Comparison of ENCODE assay signal across 29 mouse cellular contexts in genomic region chr19:10738038-10738437, GRCm38 (mm10). TPM values are rescaled to one million over a fixed set of nuclear protein-coding genes. Genes with fewer than 3 reads are reported as not detected.
DNase-seq lines count a peak whose midpoint lies in the region; ATAC-seq and TF ChIP-seq lines count a peak whose summit lies in the region.
"Had no signal": no experiment of that assay in that cellular context is flagged by ENCODE, and none has a peak within 500 bp of the region (broad histone marks: within the 10 kb centered on the region; RNA-seq: fewer than 3 reads in every experiment).

No protein-coding gene starts in this region.

- TF ChIP-seq POLR2A in bone marrow, adult 2 months (IDR thresholded peaks at IDR 0.05; ENCODE audit: borderline replicate concordance, control insufficient read depth, low read depth, low read length): no peak

- ATAC-seq in midbrain, embryonic 11.5 days (ENCODE audit: low FRiP score): no peak
- ATAC-seq in midbrain, embryonic 14.5 days (ENCODE audit: low FRiP score, low TSS enrichment): no peak
- ATAC-seq in erythroblast, adult 5-6 weeks (replicated peaks; ENCODE audit: low FRiP score, poor library complexity, severe bottlenecking): no peak
- ATAC-seq: forebrain, embryonic 13.5 days; forebrain, embryonic 16.5 days; hindbrain, postnatal 0 days; intestine, embryonic 16.5 days had no signal

- H3K4me3 ChIP-seq in midbrain, embryonic 11.5 days (ENCODE audit: low read depth, low read length): no peak overlapping the region
- no peak overlapping the region for H3K4me3 ChIP-seq in midbrain, embryonic 14.5 days (replicated peaks; ENCODE audit: low read depth, low read length)
- peak overlapping the region; percentile 7 for H3K4me3 ChIP-seq in bone marrow, adult 2 months (replicated peaks; ENCODE audit: control insufficient read depth, low read depth, low read length)
- H3K4me3 ChIP-seq: embryonic facial prominence, embryonic 10.5 days; embryonic facial prominence, embryonic 13.5 days; forebrain, embryonic 10.5 days; forebrain, embryonic 13.5 days; heart, embryonic 13.5 days had no signal

- no peaks in the 10 kb centered on the region for H3K9me3 ChIP-seq in midbrain, embryonic 11.5 days (ENCODE audit: control insufficient read depth, low read length)
- H3K9me3 ChIP-seq in midbrain, embryonic 14.5 days (ENCODE audit: control insufficient read depth, low read length): no peaks in the 10 kb centered on the region
- H3K9me3 ChIP-seq: embryonic facial prominence, embryonic 10.5 days; embryonic facial prominence, embryonic 13.5 days; forebrain, embryonic 10.5 days; forebrain, embryonic 13.5 days; heart, embryonic 13.5 days had no signal

- H3K27ac ChIP-seq in midbrain, embryonic 11.5 days (ENCODE audit: low read depth, low read length): no peak overlapping the region
- no peak overlapping the region for H3K27ac ChIP-seq in midbrain, embryonic 14.5 days (replicated peaks; ENCODE audit: low read depth, low read length)
- H3K27ac ChIP-seq in bone marrow, adult 2 months (ENCODE audit: control insufficient read depth, insufficient read depth, low read depth, low read length, poor library complexity): no peak overlapping the region
- H3K27ac ChIP-seq: embryonic facial prominence, embryonic 10.5 days; embryonic facial prominence, embryonic 13.5 days; forebrain, embryonic 10.5 days; forebrain, embryonic 13.5 days; heart, embryonic 13.5 days; hindbrain, embryonic 14.5 days; hindbrain, postnatal 0 days had no signal

- H3K4me1 ChIP-seq in midbrain, embryonic 11.5 days (ENCODE audit: control insufficient read depth, insufficient read depth, low read length): no peaks in the 10 kb centered on the region
- no peaks in the 10 kb centered on the region for H3K4me1 ChIP-seq in midbrain, embryonic 14.5 days (ENCODE audit: control insufficient read depth, insufficient read depth, low read length)
- peaks cover 8% of the 10 kb centered on the region for H3K4me1 ChIP-seq in bone marrow, adult 2 months (ENCODE audit: control insufficient read depth, insufficient read depth, low read length)
- H3K4me1 ChIP-seq: forebrain, embryonic 13.5 days had no signal

- TF ChIP-seq CTCF in bone marrow, adult 2 months (IDR thresholded peaks at IDR 0.05; ENCODE audit: control insufficient read depth, insufficient read depth, low read length): no peak

- peak; percentile 65 for DNase-seq in midbrain, embryonic 11.5 days (ENCODE audit: low spot score, missing footprints)
- no peak for DNase-seq in midbrain, embryonic 14.5 days
- peak; percentile 44 for DNase-seq in thymus, postnatal 14 days
- DNase-seq in thymus, postnatal 10 days (ENCODE audit: low spot score in 2 of 2): no peak
- no peak for DNase-seq in cerebellum, postnatal 10 days
- DNase-seq: adrenal gland, adult 8-10 months; adrenal gland, postnatal 25 days; cerebellum, adult 18-20 months; cerebellum, adult 9-10 months; cerebellum, postnatal 25 days; gastrocnemius, postnatal 14 days; heart, adult 11 months; heart, postnatal 14 days; heart, postnatal 4 days had no signal

- WGBS in midbrain, embryonic 11.5 days: 93% methylated on average over 6 of the region's 6 CpGs
- WGBS in midbrain, embryonic 14.5 days: 92% methylated on average over 6 of the region's 6 CpGs
- WGBS in bone marrow, adult 2 months: 85% methylated on average over 6 of the region's 6 CpGs

- H3K36me3 ChIP-seq in midbrain, embryonic 11.5 days (ENCODE audit: control insufficient read depth, insufficient read depth, low read length): no peaks in the 10 kb centered on the region
- no peaks in the 10 kb centered on the region for H3K36me3 ChIP-seq in midbrain, embryonic 14.5 days (ENCODE audit: control insufficient read depth, insufficient read depth, low read length)
- H3K36me3 ChIP-seq: embryonic facial prominence, embryonic 10.5 days; embryonic facial prominence, embryonic 13.5 days; forebrain, embryonic 10.5 days; heart, embryonic 13.5 days had no signal

- no peak overlapping the region for H3K4me2 ChIP-seq in midbrain, embryonic 11.5 days
- no peak overlapping the region for H3K4me2 ChIP-seq in midbrain, embryonic 14.5 days (ENCODE audit: low read length)
- H3K4me2 ChIP-seq: embryonic facial prominence, embryonic 13.5 days; forebrain, embryonic 13.5 days; heart, embryonic 13.5 days; hindbrain, embryonic 14.5 days had no signal

- no peak overlapping the region for H3K9ac ChIP-seq in midbrain, embryonic 11.5 days (ENCODE audit: low read length)
- no peak overlapping the region for H3K9ac ChIP-seq in midbrain, embryonic 14.5 days (replicated peaks; ENCODE audit: low read length)
- H3K9ac ChIP-seq: embryonic facial prominence, embryonic 13.5 days; forebrain, embryonic 13.5 days; heart, embryonic 13.5 days; hindbrain, embryonic 14.5 days had no signal

- H3K27me3 ChIP-seq in midbrain, embryonic 11.5 days (ENCODE audit: control insufficient read depth, insufficient read depth, low read length): no peaks in the 10 kb centered on the region
- H3K27me3 ChIP-seq in midbrain, embryonic 14.5 days (ENCODE audit: control insufficient read depth, insufficient read depth, low read length): no peaks in the 10 kb centered on the region
- H3K27me3 ChIP-seq: embryonic facial prominence, embryonic 13.5 days; forebrain, embryonic 13.5 days; heart, embryonic 13.5 days had no signal

RNA-seq across cellular contexts. Expression of gene Cd5, which starts 0.8 kb away (rescaled TPM):
- 0.08 and 0.22 TPM in 2 replicates for polyA plus RNA-seq in midbrain, embryonic 11.5 days (2014; fragmentation: Nextera tagmentation; extraction: Ambion mirVana)
- 0.16 and 0.25 TPM in 2 replicates for polyA plus RNA-seq in midbrain, embryonic 14.5 days (2014; fragmentation: Nextera tagmentation; extraction: Ambion mirVana)
- 1.1 and 2.2 TPM in 2 replicates for polyA plus RNA-seq in bone marrow, adult 2 months (2011; ENCODE audit: insufficient read depth, insufficient read length, low replicate concordance, missing spikeins)
- not detected in 2 replicates for total RNA-seq in erythroblast, adult 5-6 weeks (2015; ENCODE audit: low replicate concordance)
- 0.17 TPM in 1 of 2 replicates, not detected in the other for total RNA-seq in erythroblast, adult 5-6 weeks (2017; ENCODE audit: low replicate concordance)
- total RNA-seq: common myeloid progenitor, adult 5-6 weeks; ES-E14; gastrocnemius, adult 18-20 months; gastrocnemius, postnatal 14 days had no signal
- polyA plus RNA-seq: forebrain, embryonic 10.5 days; forebrain, embryonic 13.5 days; hindbrain, embryonic 11.5 days; intestine, embryonic 16.5 days had no signal

RNA-seq across cellular contexts. Expression of gene Vps37c, which starts 49.5 kb away (rescaled TPM):
- polyA plus RNA-seq in midbrain, embryonic 11.5 days (2014; fragmentation: Nextera tagmentation; extraction: Ambion mirVana): 23.1 and 26.0 TPM in 2 replicates
- 27.3 and 32.1 TPM in 2 replicates for polyA plus RNA-seq in midbrain, embryonic 14.5 days (2014; fragmentation: Nextera tagmentation; extraction: Ambion mirVana)
- 14.4 and 29.5 TPM in 2 replicates for polyA plus RNA-seq in bone marrow, adult 2 months (2011; ENCODE audit: insufficient read depth, insufficient read length, low replicate concordance, missing spikeins)
- total RNA-seq in erythroblast, adult 5-6 weeks (2015; ENCODE audit: low replicate concordance): 7.9 and 8.6 TPM in 2 replicates
- total RNA-seq in erythroblast, adult 5-6 weeks (2017; ENCODE audit: low replicate concordance): 2.9 and 4.7 TPM in 2 replicates

Comparison
In these comparisons a context has a peak if more than half of its experiments do, and no peak if none do; other contexts are left out.
1. DNase-seq: peak in midbrain, embryonic 11.5 days (single experiment) and thymus, postnatal 14 days (single experiment); none in midbrain, embryonic 14.5 days (single experiment), thymus, postnatal 10 days (0 of 2) and cerebellum, postnatal 10 days (0 of 2).